Mouse (Mus musculus) G1E (cell line): Measurements from ENCODE around the gene Map3k6.

Experiments used
- CTCF ChIP-seq: IDR thresholded peaks from 2 replicates; pipeline ENCODE4 v1.5.1; 2012; ENCODE audit warnings: low read depth, low read length, inconsistent platforms, mixed read lengths
- GATA1 ChIP-seq: IDR thresholded peaks from 2 replicates; pipeline ENCODE4 v1.6.1; 2012; ENCODE audit warnings: borderline replicate concordance, low read length, inconsistent platforms, mixed read lengths
- POLR2AphosphoS5 ChIP-seq: IDR thresholded peaks from 2 replicates; pipeline ENCODE4 v1.6.1; 2012; ENCODE audit warnings: low read depth, low read length, inconsistent platforms; ENCODE audit not compliant: insufficient replicate concordance
- TAL1 ChIP-seq: conservative IDR thresholded peaks from 2 replicates; pipeline ENCODE4 v1.6.1; 2012; ENCODE audit warnings: low read depth, low read length, inconsistent platforms, mixed read lengths

GRCm38 (mm10) chr4:133204379-133204778 is 36.2 kb upstream of the Map3k6 start:
- no peak for TF ChIP-seq CTCF
- TF ChIP-seq GATA1, result no peak
- TF ChIP-seq POLR2AphosphoS5, result no peak
- no peak for TF ChIP-seq TAL1
